Mouse (Mus musculus) adipose tissue, adult 10 weeks (tissue): ENCODE data around the gene Cnksr2. TPM values are rescaled to one million over a fixed set of nuclear protein-coding genes. Genes with fewer than 3 reads are reported as not detected.

Source experiments
- polyA plus RNA-seq: library from polyadenylated mRNA; stranded (reverse); fragments of 350-450 nt; fragmentation: Illumina TruSeq; extraction: RNeasy Lipid Tissue Mini Kit (QIAGEN cat#74804); gene quantifications from one replicate; pipeline ENCODE4 v1.2.3, GENCODE M21; 2014; ENCODE audit warnings: low read depth, low replicate concordance

The Cnksr2 gene
- 19.2 TPM for polyA plus RNA-seq

GRCm38 (mm10) chrX:158043057-158043843, at the start of gene Cnksr2:
Gene Cnksr2, minus strand, starts transcription at chrX:158043294.

DNA sequence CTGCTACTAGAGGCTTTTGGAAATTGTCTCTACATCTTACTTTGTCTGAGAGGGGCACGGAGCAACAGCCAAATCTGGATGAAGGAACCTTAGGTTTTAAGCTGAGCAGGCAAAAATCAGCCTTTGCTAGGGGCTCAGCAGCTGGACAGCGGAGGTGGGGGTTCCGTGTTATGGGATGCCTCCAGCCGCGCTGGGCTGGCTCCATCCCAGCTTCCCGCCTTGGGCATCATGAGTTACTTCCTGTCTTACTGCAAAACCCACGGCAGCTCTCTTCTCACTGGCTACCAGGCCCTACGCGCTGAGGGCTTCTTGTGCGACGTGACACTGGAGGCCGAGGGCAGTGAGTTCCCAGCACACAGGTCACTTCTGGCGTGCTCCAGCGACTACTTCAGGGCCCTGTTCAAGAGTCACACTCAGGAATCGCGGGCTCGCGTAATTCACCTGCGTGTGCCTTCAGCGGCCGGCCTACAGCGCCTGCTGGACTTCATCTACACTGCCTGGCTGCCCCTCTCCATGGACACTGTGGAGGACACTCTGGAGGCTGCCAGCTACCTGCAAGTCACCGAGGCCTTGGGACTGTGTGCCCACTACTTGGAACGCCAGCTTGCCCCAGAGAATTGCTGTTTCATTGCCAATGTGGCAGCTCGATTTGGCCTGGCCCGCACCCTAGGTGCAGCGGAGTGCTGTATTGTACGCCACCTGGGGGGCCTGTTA, 224.7 kb downstream of the Cnksr2 start, which contains the start of gene Klhl34:
Klhl34 (plus strand) TSS at position 229 of the 714 bp plus-strand sequence.

Other genes starting within 250 kb of the Cnksr2 start
- gene Klhl34, start 224.9 kb downstream of the Cnksr2 start, polyA plus RNA-seq: not detected